Mouse (Mus musculus) CH12.LX (cell line): ENCODE results near the gene Arcn1.

Experiments
- CHD2 ChIP-seq: IDR thresholded peaks from 2 replicates; pipeline ENCODE4 v1.6.1; 2011; ENCODE audit warnings: low read length, improper control_type of control experiment
- CTCF ChIP-seq, 2 experiments: IDR thresholded peaks in 1 of 2; conservative IDR thresholded peaks in 1 of 2; 2 replicates each; pipeline ENCODE4 v1.5.1; 2011 to 2012; ENCODE audit warnings: low read depth in 2 of 2, low read length in 2 of 2, improper control_type of control experiment in 1 of 2, inconsistent platforms in 1 of 2, mild to moderate bottlenecking in 1 of 2, moderate library complexity in 1 of 2
- EP300 ChIP-seq: IDR thresholded peaks from 2 replicates; pipeline ENCODE4 v1.6.1; 2011; ENCODE audit warnings: low read length, improper control_type of control experiment
- HCFC1 ChIP-seq: IDR thresholded peaks from 2 replicates; pipeline ENCODE4 v1.6.1; 2012; ENCODE audit warnings: low read depth, mild to moderate bottlenecking, inconsistent platforms, low read length, improper control_type of control experiment
- MAX ChIP-seq: IDR thresholded peaks from 2 replicates; pipeline ENCODE4 v1.6.1; 2011; ENCODE audit warnings: low read length, improper control_type of control experiment
- PAX5 ChIP-seq: IDR thresholded peaks from 2 replicates; pipeline ENCODE4 v1.6.1; 2012; ENCODE audit warnings: low read length, inconsistent platforms, mixed read lengths
- POLR2A ChIP-seq: IDR thresholded peaks from 2 replicates; pipeline ENCODE4 v1.6.1; 2011; ENCODE audit warnings: low read depth, mild to moderate bottlenecking, improper control_type of control experiment, low read length
- POLR2AphosphoS2 ChIP-seq: IDR thresholded peaks from 2 replicates; pipeline ENCODE4 v1.6.1; 2011; ENCODE audit warnings: low read depth, low read length, improper control_type of control experiment
- SIN3A ChIP-seq: IDR thresholded peaks from 2 replicates; pipeline ENCODE4 v1.6.1; 2012; ENCODE audit warnings: low read length, improper control_type of control experiment, inconsistent platforms
- UBTF ChIP-seq: IDR thresholded peaks from 2 replicates; pipeline ENCODE4 v1.6.1; 2012; ENCODE audit warnings: low read depth, mild to moderate bottlenecking, inconsistent platforms, low read length, improper control_type of control experiment, moderate library complexity
- ZKSCAN1 ChIP-seq: IDR thresholded peaks from 2 replicates; pipeline ENCODE4 v1.6.1; 2012; ENCODE audit warnings: low read depth, inconsistent platforms, low read length, improper control_type of control experiment, borderline replicate concordance

DNA sequence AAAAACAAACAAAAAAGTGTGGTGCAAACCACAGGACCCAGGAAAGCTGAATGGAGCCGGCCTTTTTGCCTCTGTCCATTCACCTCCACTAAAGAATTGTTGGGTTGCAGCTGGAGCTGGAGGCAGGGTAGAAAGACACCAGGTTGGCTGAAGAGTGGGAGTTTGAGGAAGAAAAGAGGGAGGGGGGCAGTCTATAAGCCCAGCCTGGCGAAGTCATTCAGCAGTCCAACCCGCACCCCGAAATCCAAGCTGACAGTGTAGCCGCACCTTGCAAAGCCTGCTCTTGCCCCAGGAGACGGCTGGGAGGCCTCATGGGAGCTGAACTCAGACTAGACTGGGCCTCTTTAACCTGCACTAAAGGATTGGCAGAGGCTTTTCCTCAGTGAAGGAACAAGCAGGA is 31.8 kb downstream of the Arcn1 start:
- no peak for TF ChIP-seq MAX
- no peak for TF ChIP-seq CTCF (conservative IDR thresholded peaks at IDR 0.05 in 1 of 2, IDR thresholded peaks at IDR 0.05 in 1 of 2; ENCODE audit: low read depth in 2 of 2, low read length in 2 of 2)
- TF ChIP-seq CHD2 = no peak
- no peak for TF ChIP-seq EP300
- TF ChIP-seq POLR2A = no peak
- TF ChIP-seq POLR2AphosphoS2 = no peak
- no peak for TF ChIP-seq ZKSCAN1
- no peak for TF ChIP-seq PAX5
- no peak for TF ChIP-seq HCFC1
- TF ChIP-seq SIN3A = no peak
- TF ChIP-seq UBTF = no peak
